Mouse (Mus musculus): Measurements from ENCODE around the gene Ankrd44.

- TF ChIP-seq CTCF (IDR thresholded peaks at IDR 0.05; ENCODE audit: low read depth, low read length) (no peak), GATA2 (IDR thresholded peaks at IDR 0.05; ENCODE audit: borderline replicate concordance, low read depth, low read length) (no peak), GATA1 (IDR thresholded peaks at IDR 0.05; ENCODE audit: borderline replicate concordance, low read length) (no peak), POLR2AphosphoS5 (IDR thresholded peaks at IDR 0.05; ENCODE audit: insufficient replicate concordance, low read depth, low read length) (no peak)
These were observed 76.1 kb downstream of the Ankrd44 start for GRCm38 (mm10) chr1:54850077-54850476.

Data from G1E (cell line).